Mouse (Mus musculus) liver, postnatal 0 days (tissue): ENCODE measurements around the gene Aldh3a2.
"Not testable (repeated sequence)": the region's sequence is repeated elsewhere in the genome, so short reads cannot be mapped to it uniquely, and the experiment has no call there.

ENCODE experiments used
- CTCF ChIP-seq: sonication (generic); IDR thresholded peaks from 2 replicates; pipeline ENCODE4 v1.5.1; 2016; ENCODE audit warnings: antibody characterized with exemption, low read depth
- EP300 ChIP-seq: IDR thresholded peaks from 2 replicates; pipeline ENCODE4 v1.6.1; 2016; ENCODE audit warnings: antibody characterized with exemption, low read depth, mild to moderate bottlenecking

GRCm38 (mm10) chr11:61173477-61173876 is 93.8 kb downstream of the Aldh3a2 start:
- not testable (repeated sequence) for TF ChIP-seq CTCF, EP300
